Mouse (Mus musculus): ENCODE data around the gene Nrbf2.

- TF ChIP-seq CHD2 (IDR thresholded peaks at IDR 0.05; ENCODE audit: low read depth, low read length) (no peak), ZNF384 (IDR thresholded peaks at IDR 0.05; ENCODE audit: low read depth, low read length) (no peak), ZC3H11A (IDR thresholded peaks at IDR 0.05; ENCODE audit: borderline replicate concordance, low read depth, low read length) (no peak), MAFK (IDR thresholded peaks at IDR 0.05; ENCODE audit: insufficient read depth, low read depth, low read length) (no peak), HCFC1 (IDR thresholded peaks at IDR 0.05; ENCODE audit: borderline replicate concordance, insufficient read depth, low read length) (no peak)
These were observed 58.6 kb downstream of the Nrbf2 start for GRCm38 (mm10) chr10:67226543-67226942.
